Mouse (Mus musculus) layer of hippocampus, postnatal 14 days (tissue): ENCODE measurements around the gene Depdc1b. TPM values are rescaled to one million over a fixed set of nuclear protein-coding genes. Genes with fewer than 3 reads are reported as not detected.

Experiments
- DNase-seq, 2 experiments: peaks; one replicate each; pipeline ENCODE4 v3.0.0; 2021 to 2022; ENCODE audit warnings: low spot score in 2 of 2, mixed read lengths in 1 of 2
- total RNA-seq, 2 experiments: library from RNA; stranded (reverse); gene quantifications; 2 replicates each; pipeline ENCODE4 v1.2.3; 2021

Depdc1b gene
- total RNA-seq, 2 experiments from 2014 or later: 1.8 TPM

DNA sequence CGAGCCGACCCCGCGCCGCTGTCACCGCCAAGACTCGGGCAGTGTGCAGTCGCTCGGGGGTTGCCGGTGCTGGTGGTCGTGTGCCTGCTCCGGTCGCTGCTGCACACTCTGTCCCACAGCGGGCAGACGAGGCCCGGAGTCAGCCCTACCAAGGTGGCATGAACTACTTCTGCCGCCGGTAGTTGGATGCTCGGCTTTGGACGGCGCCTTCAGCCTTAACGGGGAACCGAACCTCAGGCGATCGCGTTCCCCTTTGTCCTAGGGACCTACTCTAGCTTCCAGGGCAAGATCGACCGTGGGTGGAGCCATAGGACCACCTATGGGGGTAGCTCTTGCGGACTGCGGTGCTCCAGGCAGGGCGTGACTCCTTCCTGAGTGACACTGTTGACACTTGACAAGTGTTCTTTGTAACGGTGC is 363 bp downstream of the Depdc1b start:
- DNase-seq: no peak

- no peak for DNase-seq
These were observed 1.3 kb downstream of the Depdc1b start for GRCm38 (mm10) chr13:108317414-108317813.

- DNase-seq: no peak
These were observed 2.9 kb downstream of the Depdc1b start for GRCm38 (mm10) chr13:108319028-108319427.

DNA sequence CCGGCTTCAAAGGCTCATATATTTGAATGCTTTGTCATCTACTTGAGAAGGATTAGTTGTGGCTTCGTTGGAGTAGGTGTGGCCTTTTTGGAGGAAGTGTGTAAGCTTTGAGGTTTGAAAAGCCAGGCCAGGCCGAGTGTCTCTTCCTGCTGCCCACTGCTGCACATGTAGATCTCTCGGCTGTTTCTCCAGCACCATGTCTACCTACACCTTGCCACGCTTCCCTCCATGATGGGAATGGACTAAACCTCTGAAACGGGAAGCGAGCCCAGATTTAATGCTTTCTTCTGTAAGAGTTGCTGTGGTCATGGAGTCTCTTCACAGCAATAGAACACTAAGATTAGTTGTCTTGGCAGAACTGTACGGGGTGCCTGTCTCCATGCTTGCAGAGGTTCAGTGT is 4.1 kb downstream of the Depdc1b start:
- DNase-seq: no peak

GRCm38 (mm10) chr13:108322466-108322865 is 6.3 kb downstream of the Depdc1b start:
- no peak for DNase-seq

GRCm38 (mm10) chr13:108323317-108323716 is 7.2 kb downstream of the Depdc1b start:
- DNase-seq: no peak

GRCm38 (mm10) chr13:108323866-108324829 is 8.0 kb downstream of the Depdc1b start:
- DNase-seq: no peak

DNA sequence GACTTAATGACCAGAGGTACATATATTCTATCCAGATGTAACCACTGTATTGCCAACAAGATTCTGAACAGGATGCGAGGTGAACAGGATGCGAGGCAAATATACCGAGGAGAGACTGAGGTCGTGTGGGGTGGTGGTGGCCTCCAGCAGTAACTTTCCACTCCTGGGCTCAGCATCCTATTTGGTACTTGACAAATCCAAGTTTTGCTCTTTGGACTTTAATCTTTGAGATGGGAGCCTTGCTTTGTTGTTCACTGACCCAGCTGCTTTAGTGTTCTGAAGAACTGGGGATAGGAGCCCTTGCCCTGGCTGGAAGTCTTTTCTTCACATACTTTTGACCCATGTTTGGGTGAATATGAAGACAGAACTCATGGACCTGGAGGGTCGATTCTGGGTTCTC is 9.7 kb downstream of the Depdc1b start:
- DNase-seq: no peak

GRCm38 (mm10) chr13:108326351-108326750 is 10.2 kb downstream of the Depdc1b start:
- no peak for DNase-seq

- no peak for DNase-seq
These were observed 10.9 kb downstream of the Depdc1b start for GRCm38 (mm10) chr13:108327047-108327446.

DNA sequence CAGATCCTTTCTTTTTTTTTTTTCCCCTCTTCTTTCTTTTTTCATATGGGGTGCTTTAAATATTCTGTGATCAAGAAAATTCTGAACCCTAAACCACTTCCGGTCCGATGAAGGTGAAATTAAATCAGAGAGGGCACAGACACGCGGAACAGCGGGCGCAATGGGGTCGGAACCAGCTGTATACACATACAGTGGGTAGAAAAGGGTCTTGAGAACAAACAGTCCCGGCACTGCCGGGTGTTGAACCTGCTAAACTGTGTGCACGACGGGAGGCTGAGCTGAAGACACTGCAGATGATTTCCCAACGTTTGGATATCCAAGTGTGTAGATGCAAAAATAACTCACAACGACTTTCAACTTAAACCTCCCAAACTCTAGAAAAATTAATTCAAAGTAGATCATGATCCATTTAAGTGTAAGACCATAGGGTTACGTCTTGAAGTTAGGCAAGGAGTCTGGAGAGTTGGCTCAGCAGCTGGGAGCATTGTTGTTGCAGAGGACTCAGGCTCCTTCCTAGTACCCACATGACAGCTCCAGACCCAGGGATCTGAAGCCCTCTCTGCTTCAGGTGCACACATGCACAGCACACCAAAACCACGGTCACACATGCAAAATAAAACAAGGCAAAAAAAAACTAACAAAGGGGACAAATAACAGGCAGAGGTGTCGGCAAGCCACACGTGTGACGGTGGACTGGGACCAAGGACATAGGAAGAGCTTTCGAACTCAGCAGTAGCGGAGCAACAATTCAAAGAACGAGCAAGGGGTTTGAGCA is 12.5 kb downstream of the Depdc1b start:
- DNase-seq: no peak

- DNase-seq: peak in 1 of 2 experiments; percentile 26
These were observed 13.6 kb downstream of the Depdc1b start for GRCm38 (mm10) chr13:108329693-108330092.

- no peak for DNase-seq
These were observed 19.3 kb downstream of the Depdc1b start for GRCm38 (mm10) chr13:108335257-108336003.

DNA sequence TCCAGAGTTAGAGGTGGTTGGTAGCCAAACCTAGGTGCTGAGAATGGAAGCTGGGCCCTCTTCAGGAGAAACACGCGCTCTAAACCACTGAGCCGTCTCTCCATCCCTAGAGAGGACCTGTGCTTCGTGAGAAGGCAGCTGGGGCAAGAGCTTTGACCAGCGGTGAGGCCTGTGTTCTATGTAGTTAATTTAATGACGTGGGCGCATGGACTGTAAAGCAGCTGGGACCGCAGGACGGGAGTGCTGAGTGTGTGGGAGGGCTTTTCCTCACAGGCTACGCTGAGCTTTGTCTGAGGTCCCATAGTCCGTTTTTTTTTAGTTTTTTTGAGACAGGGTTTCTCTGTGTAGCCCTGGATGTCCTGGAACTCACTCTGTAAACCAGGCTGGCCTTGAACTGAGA is 20.1 kb downstream of the Depdc1b start:
- no peak for DNase-seq

DNA sequence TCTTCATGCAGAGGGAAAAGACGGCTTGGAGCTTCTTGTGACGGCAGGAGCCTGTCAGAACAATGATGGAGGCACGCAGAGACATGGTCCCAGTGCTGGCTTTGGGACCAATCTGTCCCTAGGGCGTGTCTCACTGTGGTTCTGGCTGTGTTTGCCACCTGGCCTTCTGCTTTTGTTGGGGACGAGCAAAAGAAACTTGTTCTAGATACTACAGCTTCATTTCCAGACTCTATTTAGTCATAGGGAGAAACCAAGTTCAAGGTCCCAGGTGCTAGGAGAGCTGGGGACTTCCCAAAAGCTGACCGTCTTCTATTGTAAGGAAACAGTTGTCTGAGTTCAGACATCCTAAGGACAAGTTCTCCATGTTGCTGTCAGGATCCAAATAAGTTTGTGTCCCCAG is 21.2 kb downstream of the Depdc1b start:
- no peak for DNase-seq

GRCm38 (mm10) chr13:108338076-108338836 is 22.1 kb downstream of the Depdc1b start:
- DNase-seq: no peak

- no peak for DNase-seq
These were observed 23.9 kb downstream of the Depdc1b start for GRCm38 (mm10) chr13:108339907-108340596.

- no peak for DNase-seq
These were observed 25.5 kb downstream of the Depdc1b start for GRCm38 (mm10) chr13:108341585-108341984.

DNA sequence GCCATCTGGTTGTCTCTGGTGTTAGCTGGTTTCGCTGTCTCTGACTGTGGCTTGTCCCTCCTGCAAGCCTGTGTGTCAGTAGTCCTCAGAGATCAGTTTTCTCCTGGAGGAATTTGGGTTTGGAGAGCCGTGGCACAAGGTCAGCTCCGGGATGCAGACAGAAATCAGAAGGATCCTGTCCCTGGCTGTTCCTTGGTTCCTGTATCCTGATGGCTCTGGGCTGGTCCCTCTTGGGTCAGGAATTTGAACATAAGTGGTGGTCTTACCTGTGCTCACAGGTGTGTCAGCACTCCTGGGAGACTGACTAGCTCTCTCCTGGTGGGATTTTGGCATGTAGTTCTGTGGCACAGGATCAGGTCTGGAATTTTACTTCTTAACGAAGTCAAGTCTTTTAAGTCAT is 29.6 kb downstream of the Depdc1b start:
- DNase-seq: no peak

- peak; percentile 17 to 43 for DNase-seq
These were observed 30.9 kb downstream of the Depdc1b start for GRCm38 (mm10) chr13:108347016-108347415.
